Mouse (Mus musculus) embryonic facial prominence, embryonic 12.5 days (tissue): Measurements from ENCODE around the gene Nap1l1. TPM values are rescaled to one million over a fixed set of nuclear protein-coding genes. Genes with fewer than 3 reads are reported as not detected.
"Not testable (repeated sequence)": the region's sequence is repeated elsewhere in the genome, so short reads cannot be mapped to it uniquely, and the experiment has no call there.

Source experiments
- ATAC-seq: fragments of 200-750 bp; cut with Nextera tagmentation; 2 replicates; pipeline ENCODE4 v1.8.0; 2017; ENCODE audit not compliant: insufficient number of reproducible peaks, insufficient read depth, low FRiP score, low TSS enrichment
- H3K27ac ChIP-seq: fragments of 300-500 bp; sonication (generic); 2 replicates; pipeline ENCODE4 v1.5.1; 2016; ENCODE audit warnings: mild to moderate bottlenecking
- H3K27me3 ChIP-seq: fragments of 300-500 bp; sonication (generic); 2 replicates; pipeline ENCODE4 v1.6.1; 2016; ENCODE audit warnings: mild to moderate bottlenecking, moderate library complexity
- H3K36me3 ChIP-seq: fragments of 300-500 bp; sonication (generic); 2 replicates; pipeline ENCODE4 v1.6.1; 2016; ENCODE audit warnings: mild to moderate bottlenecking
- H3K4me1 ChIP-seq: fragments of 300-500 bp; sonication (generic); 2 replicates; pipeline ENCODE4 v1.6.1; 2016
- H3K4me2 ChIP-seq: fragments of 300-500 bp; sonication (generic); replicated peaks from 2 replicates; pipeline ENCODE4 v1.6.1; 2016; ENCODE audit warnings: mild to moderate bottlenecking, moderate library complexity
- H3K4me3 ChIP-seq: fragments of 300-500 bp; sonication (generic); 2 replicates; pipeline ENCODE4 v1.5.1; 2016; ENCODE audit warnings: mild to moderate bottlenecking
- H3K9ac ChIP-seq: fragments of 300-500 bp; sonication (generic); 2 replicates; pipeline ENCODE4 v1.6.1; 2016; ENCODE audit warnings: mild to moderate bottlenecking, moderate library complexity
- H3K9me3 ChIP-seq: fragments of 300-500 bp; sonication (generic); 2 replicates; pipeline ENCODE4 v1.6.1; 2016; ENCODE audit warnings: mild to moderate bottlenecking, moderate library complexity
- WGBS: fragments of 180-500 bp; shearing (Covaris S2); methylation state at CpG from one replicate; pipeline ENCODE4 v1.1.7; 2016; 5-methylcytosine and 5-hydroxymethylcytosine counted together
- polyA plus RNA-seq: library from polyadenylated mRNA; unstranded; fragments of >200 nt; fragmentation: Nextera tagmentation; extraction: Ambion mirVana; gene quantifications from 2 replicates; pipeline ENCODE4 v1.2.1, GENCODE M21; 2016

Gene Nap1l1
- polyA plus RNA-seq, result 286 and 315 TPM in 2 replicates

- H3K4me1 ChIP-seq, result peaks cover 20% of the 10 kb centered on the region
- peak within 1 kb of the TSS; percentile 74 for H3K4me2 ChIP-seq
- H3K9ac ChIP-seq, result peak within 1 kb of the TSS; percentile 97
- WGBS, result under 1% methylated on average over 61 of the region's 80 CpGs
- H3K27me3 ChIP-seq, result no peaks in the 10 kb centered on the region
- peak within 1 kb of the TSS; percentile 96 for H3K4me3 ChIP-seq
- H3K27ac ChIP-seq, result peak within 1 kb of the TSS; percentile 97
- no peaks in the 10 kb centered on the region for H3K36me3 ChIP-seq
- no peaks in the 10 kb centered on the region for H3K9me3 ChIP-seq
- ATAC-seq, result peak; percentile 99
Observed at GRCm38 (mm10) chr10:111472686-111473510, at the start of gene Nap1l1. Gene Nap1l1 (plus strand): TSS chr10:111473223.

- Histone ChIP-seq H3K36me3 (no peaks in the 10 kb centered on the region), H3K9ac (no peak overlapping the region), H3K27me3 (no peaks in the 10 kb centered on the region), H3K4me3 (no peak overlapping the region), H3K4me2 (no peak overlapping the region), H3K27ac (no peak overlapping the region), H3K4me1 (peaks cover 10% of the 10 kb centered on the region), H3K9me3 (no peaks in the 10 kb centered on the region)
- no peak for ATAC-seq
- 93% methylated on average over 1 of the region's 1 CpGs for WGBS
Observed at GRCm38 (mm10) chr10:111426491-111426890, 46.5 kb upstream of the Nap1l1 start.

- Histone ChIP-seq H3K4me3 (no peak overlapping the region), H3K27ac (no peak overlapping the region), H3K27me3 (no peaks in the 10 kb centered on the region), H3K36me3 (no peaks in the 10 kb centered on the region), H3K4me1 (no peaks in the 10 kb centered on the region), H3K9ac (no peak overlapping the region), H3K9me3 (no peaks in the 10 kb centered on the region), H3K4me2 (no peak overlapping the region)
- WGBS, result 94% methylated on average over 3 of the region's 3 CpGs
- no peak for ATAC-seq
Observed at GRCm38 (mm10) chr10:111433502-111433901, 39.5 kb upstream of the Nap1l1 start.

GRCm38 (mm10) chr10:111441034-111441440 lies 32.0 kb upstream of the Nap1l1 start:
- no peak overlapping the region for H3K4me3 ChIP-seq
- no peaks in the 10 kb centered on the region for H3K27me3 ChIP-seq
- no peak for ATAC-seq

DNA sequence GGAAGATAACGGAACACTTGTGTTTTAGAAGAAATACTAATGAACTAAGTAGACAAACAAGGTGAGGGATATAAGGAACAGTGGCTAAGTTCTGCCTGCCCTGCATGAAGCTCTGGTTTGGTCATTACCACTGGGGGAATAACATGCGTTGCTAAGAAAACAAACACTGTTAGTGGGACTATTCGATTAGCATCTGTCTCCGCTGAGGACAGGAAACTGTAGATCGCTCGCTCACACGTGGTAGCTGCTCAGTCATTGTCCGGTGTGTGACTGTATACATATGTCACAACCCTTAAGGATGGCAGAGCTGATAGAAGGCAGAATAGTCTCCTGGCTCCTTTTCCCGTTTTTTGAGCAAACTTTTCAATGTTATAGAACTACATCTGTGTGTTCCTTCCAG lies 28.8 kb upstream of the Nap1l1 start:
- H3K4me1 ChIP-seq, result no peaks in the 10 kb centered on the region
- H3K9me3 ChIP-seq, result no peaks in the 10 kb centered on the region
- no peaks in the 10 kb centered on the region for H3K36me3 ChIP-seq
- no peak overlapping the region for H3K4me3 ChIP-seq
- no peak overlapping the region for H3K4me2 ChIP-seq
- no peak overlapping the region for H3K9ac ChIP-seq
- 51% methylated on average over 9 of the region's 9 CpGs for WGBS
- H3K27ac ChIP-seq, result no peak overlapping the region
- no peaks in the 10 kb centered on the region for H3K27me3 ChIP-seq
- ATAC-seq, result no peak

More at GRCm38 (mm10) chr10:111441034-111441440, 32.0 kb upstream of the Nap1l1 start:
- H3K27ac ChIP-seq, result 0 out of 2 replicates have a peak overlapping the region, but pooled peaks have one; percentile 9
- no peaks in the 10 kb centered on the region for H3K36me3 ChIP-seq
- H3K4me2 ChIP-seq, result no peak overlapping the region
- H3K4me1 ChIP-seq, result no peaks in the 10 kb centered on the region
- no peaks in the 10 kb centered on the region for H3K9me3 ChIP-seq
- WGBS, result 65% methylated on average over 3 of the region's 3 CpGs
- H3K9ac ChIP-seq, result no peak overlapping the region

DNA sequence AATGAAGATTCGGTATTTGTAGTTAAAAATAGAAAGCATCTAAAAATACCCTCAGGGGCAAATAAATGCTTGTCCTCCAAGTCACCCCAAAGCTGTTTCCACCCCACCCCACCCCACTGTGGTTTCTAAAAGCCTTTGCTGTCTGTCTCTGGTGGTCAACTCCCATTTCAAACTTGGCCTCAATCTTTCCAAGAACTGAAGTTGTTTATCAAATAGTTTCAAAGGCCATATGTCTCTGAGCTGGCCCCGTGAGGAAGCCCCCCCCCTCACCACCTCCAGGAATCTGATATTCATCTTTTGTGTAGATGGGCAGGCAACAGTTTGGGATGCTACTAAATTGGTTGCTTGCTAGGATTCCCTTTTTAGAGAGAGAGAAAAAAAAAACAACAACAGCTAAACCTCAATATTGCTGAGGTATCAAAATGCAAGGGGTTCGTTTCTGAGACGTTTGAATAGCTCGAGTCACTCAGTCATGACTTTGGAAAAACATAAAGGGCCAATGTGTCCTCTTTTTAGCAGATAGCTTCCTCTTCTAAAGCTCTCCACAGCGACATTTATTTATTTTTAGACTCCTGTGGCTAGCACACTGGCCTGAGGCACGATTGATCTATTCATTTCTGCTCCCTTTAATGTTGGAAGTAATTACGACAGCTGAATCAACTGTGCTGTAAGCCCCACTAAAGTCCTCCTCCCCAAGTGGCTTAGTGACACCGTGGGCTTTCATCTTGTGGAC lies 26.9 kb upstream of the Nap1l1 start:
- 20% methylated on average over 9 of the region's 9 CpGs for WGBS

GRCm38 (mm10) chr10:111446672-111447008 lies 26.4 kb upstream of the Nap1l1 start:
- H3K4me2 ChIP-seq, H3K9ac ChIP-seq, ATAC-seq, H3K27me3 ChIP-seq, H3K4me1 ChIP-seq, H3K36me3 ChIP-seq, H3K27ac ChIP-seq, H3K4me3 ChIP-seq, H3K9me3 ChIP-seq: not testable (repeated sequence)
- 79% methylated on average over 3 of the region's 3 CpGs for WGBS

More for the DNA sequence above, 26.9 kb upstream of the Nap1l1 start:
- no peaks in the 10 kb centered on the region for H3K4me1 ChIP-seq
- H3K4me2 ChIP-seq, result no peak overlapping the region
- no peaks in the 10 kb centered on the region for H3K9me3 ChIP-seq
- no peak overlapping the region for H3K4me3 ChIP-seq
- ATAC-seq, result no peak
- no peak overlapping the region for H3K9ac ChIP-seq
- H3K27me3 ChIP-seq, result no peaks in the 10 kb centered on the region
- H3K27ac ChIP-seq, result no peak overlapping the region
- no peaks in the 10 kb centered on the region for H3K36me3 ChIP-seq

DNA sequence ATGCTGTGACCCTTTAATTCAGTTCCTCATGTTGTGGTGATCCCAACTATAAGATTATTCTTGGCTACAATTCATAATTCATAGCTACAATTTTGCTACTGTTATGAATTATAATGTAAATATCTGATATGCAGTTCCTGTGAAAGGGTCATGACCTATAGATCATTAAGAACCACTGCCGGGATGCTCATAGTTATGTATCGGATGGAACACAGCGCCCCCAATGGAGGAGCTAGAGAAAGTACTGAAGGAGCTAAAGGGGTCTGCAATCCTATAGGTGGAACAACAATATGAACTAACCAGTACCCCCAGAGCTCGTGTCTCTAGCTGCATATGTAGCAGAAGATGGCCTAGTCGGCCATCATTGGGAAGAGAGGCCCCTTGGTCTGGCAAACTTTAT lies 23.4 kb upstream of the Nap1l1 start:
- H3K4me3 ChIP-seq, H3K4me1 ChIP-seq, ATAC-seq, H3K36me3 ChIP-seq, H3K27ac ChIP-seq, H3K9me3 ChIP-seq, H3K27me3 ChIP-seq, H3K4me2 ChIP-seq, H3K9ac ChIP-seq: not testable (repeated sequence)
- 74% methylated on average over 5 of the region's 5 CpGs for WGBS

DNA sequence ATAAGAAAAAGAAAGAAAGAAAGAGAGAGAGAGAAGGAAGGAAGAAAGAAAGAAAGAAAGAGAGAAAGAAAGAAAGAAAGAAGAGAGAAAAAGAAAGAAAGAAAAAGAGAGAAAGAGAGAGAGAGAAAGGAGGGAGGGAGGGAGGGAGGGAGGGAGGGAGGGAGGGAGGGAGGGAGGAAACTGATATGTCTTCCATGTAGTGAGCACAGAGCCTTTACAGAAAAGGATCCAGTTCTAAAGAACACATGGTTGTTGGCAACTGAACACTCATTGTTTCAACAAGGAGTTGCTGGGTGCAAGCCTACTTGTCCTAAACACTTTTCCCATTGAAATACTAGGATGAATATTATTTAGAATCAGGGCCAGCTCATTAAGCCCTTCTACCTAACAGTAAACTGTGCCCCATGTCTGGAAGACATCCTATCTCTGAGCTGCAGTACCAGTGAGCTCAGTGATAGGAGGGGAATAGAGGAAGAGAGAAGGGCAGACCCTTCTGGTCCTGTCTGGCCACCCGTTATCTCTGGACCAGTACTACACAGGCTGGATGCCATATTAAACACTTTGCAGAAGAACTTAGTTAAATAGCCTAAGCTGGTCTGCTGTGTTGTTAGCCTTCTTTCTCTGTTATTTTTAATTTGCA lies 21.2 kb upstream of the Nap1l1 start:
- no peak overlapping the region for H3K4me2 ChIP-seq
- H3K27ac ChIP-seq, result no peak overlapping the region
- WGBS, result 87% methylated on average over 1 of the region's 1 CpGs
- no peaks in the 10 kb centered on the region for H3K9me3 ChIP-seq
- H3K36me3 ChIP-seq, result no peaks in the 10 kb centered on the region
- no peak for ATAC-seq
- no peak overlapping the region for H3K9ac ChIP-seq
- no peaks in the 10 kb centered on the region for H3K27me3 ChIP-seq
- no peak overlapping the region for H3K4me3 ChIP-seq
- H3K4me1 ChIP-seq, result 0 out of 2 replicates have a peak, but pooled peaks cover under 1% of the 10 kb centered on the region

DNA sequence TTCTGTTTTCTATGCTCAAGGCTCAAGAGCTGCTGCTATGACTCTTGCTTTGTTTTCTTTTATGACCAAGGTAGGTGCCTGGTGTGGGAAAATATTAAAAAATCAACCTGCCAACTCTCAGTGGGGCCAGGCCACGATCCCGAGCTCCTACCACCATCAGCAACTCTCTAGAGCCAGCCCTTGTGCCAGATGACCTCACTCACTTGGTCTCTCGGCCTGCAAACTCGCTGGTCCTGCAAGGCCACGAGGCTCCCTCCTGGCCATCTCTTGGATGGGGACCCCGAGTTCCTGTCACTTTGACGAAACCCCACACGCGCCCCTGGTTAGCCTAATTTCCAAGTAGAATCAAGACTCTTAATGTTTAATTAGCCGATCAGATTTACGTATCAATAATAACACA lies 20.6 kb upstream of the Nap1l1 start:
- no peak overlapping the region for H3K4me2 ChIP-seq
- H3K27me3 ChIP-seq, result no peaks in the 10 kb centered on the region
- H3K9me3 ChIP-seq, result no peaks in the 10 kb centered on the region
- ATAC-seq, result no peak
- no peak overlapping the region for H3K27ac ChIP-seq
- no peak overlapping the region for H3K9ac ChIP-seq
- H3K36me3 ChIP-seq, result no peaks in the 10 kb centered on the region
- no peak overlapping the region for H3K4me3 ChIP-seq
- 86% methylated on average over 11 of the region's 11 CpGs for WGBS
- H3K4me1 ChIP-seq, result 0 out of 2 replicates have a peak, but pooled peaks cover 3% of the 10 kb centered on the region

- Histone ChIP-seq H3K4me2 (no peak overlapping the region), H3K9ac (no peak overlapping the region), H3K4me3 (no peak overlapping the region), H3K36me3 (no peaks in the 10 kb centered on the region), H3K27me3 (no peaks in the 10 kb centered on the region), H3K27ac (no peak overlapping the region), H3K4me1 (0 out of 2 replicates have a peak, but pooled peaks cover 6% of the 10 kb centered on the region), H3K9me3 (no peaks in the 10 kb centered on the region)
- 81% methylated on average over 8 of the region's 8 CpGs for WGBS
- ATAC-seq, result no peak
Observed at GRCm38 (mm10) chr10:111454698-111455308, 18.2 kb upstream of the Nap1l1 start.
